Mouse (Mus musculus): ENCODE data around the gene Uchl5. TPM values are rescaled to one million over a fixed set of nuclear protein-coding genes. Genes with fewer than 3 reads are reported as not detected.

Gene Uchl5
- total and polyA plus RNA-seq, 2 experiments, result 3.6 to 13.0 TPM

- Histone ChIP-seq H3K27me3 (ENCODE audit: control insufficient read depth, insufficient read depth, low read length) (no peaks in the 10 kb centered on the region), H3K4me3 (ENCODE audit: insufficient read depth, low read depth, low read length) (no peak overlapping the region), H3K4me1 (ENCODE audit: control insufficient read depth, insufficient read depth, low read length) (no peaks in the 10 kb centered on the region), H3K36me3 (ENCODE audit: control insufficient read depth, insufficient read depth, low read length) (peaks cover 6% of the 10 kb centered on the region; the same call in 1 of the 2 replicates), H3K9ac (ENCODE audit: low read depth, low read length) (no peak overlapping the region), H3K79me2 (ENCODE audit: control insufficient read depth, insufficient read depth, low read length) (no peaks in the 10 kb centered on the region), H3K27ac (replicated peaks; ENCODE audit: insufficient read depth, low read depth, low read length) (no peak overlapping the region)
- TF ChIP-seq CTCF (IDR thresholded peaks at IDR 0.05; ENCODE audit: low read depth, low read length) (peak; percentile 91), POLR2A (IDR thresholded peaks at IDR 0.05; ENCODE audit: extremely low read depth, insufficient read depth, low read length) (no peak)
- 42% methylated on average over 7 of the region's 7 CpGs for WGBS
- peak; percentile 17 for DNase-seq (ENCODE audit: extremely low read depth, low read depth, low spot score)
Measured at GRCm38 (mm10) chr1:143813676-143814360, 36.7 kb downstream of the Uchl5 start.

GRCm38 (mm10) chr1:143820096-143820877 is 43.2 kb downstream of the Uchl5 start:
- H3K4me1 ChIP-seq (ENCODE audit: control insufficient read depth, insufficient read depth, low read length), result no peaks in the 10 kb centered on the region
- 86% methylated on average over 2 of the region's 2 CpGs for WGBS
- H3K4me3 ChIP-seq (ENCODE audit: insufficient read depth, low read depth, low read length), result no peak overlapping the region
- no peaks in the 10 kb centered on the region for H3K79me2 ChIP-seq (ENCODE audit: control insufficient read depth, insufficient read depth, low read length)
- no peaks in the 10 kb centered on the region for H3K27me3 ChIP-seq (ENCODE audit: control insufficient read depth, insufficient read depth, low read length)
- no peaks in the 10 kb centered on the region for H3K36me3 ChIP-seq (ENCODE audit: control insufficient read depth, insufficient read depth, low read length)
- TF ChIP-seq CTCF (IDR thresholded peaks at IDR 0.05; ENCODE audit: low read depth, low read length) (no peak), POLR2A (IDR thresholded peaks at IDR 0.05; ENCODE audit: extremely low read depth, insufficient read depth, low read length) (no peak)
- H3K9ac ChIP-seq (ENCODE audit: low read depth, low read length), result no peak overlapping the region
- no peak overlapping the region for H3K27ac ChIP-seq (replicated peaks; ENCODE audit: insufficient read depth, low read depth, low read length)
- DNase-seq (ENCODE audit: extremely low read depth, low read depth, low spot score), result no peak

GRCm38 (mm10) chr1:143822677-143823076 is 45.6 kb downstream of the Uchl5 start:
- peak; percentile 74 for DNase-seq (ENCODE audit: extremely low read depth, low read depth, low spot score)
- TF ChIP-seq CTCF (IDR thresholded peaks at IDR 0.05; ENCODE audit: low read depth, low read length) (no peak), POLR2A (IDR thresholded peaks at IDR 0.05; ENCODE audit: extremely low read depth, insufficient read depth, low read length) (no peak)
- H3K36me3 ChIP-seq (ENCODE audit: control insufficient read depth, insufficient read depth, low read length), result no peaks in the 10 kb centered on the region
- H3K27me3 ChIP-seq (ENCODE audit: control insufficient read depth, insufficient read depth, low read length), result no peaks in the 10 kb centered on the region
- WGBS, result 22% methylated on average over 3 of the region's 3 CpGs
- no peaks in the 10 kb centered on the region for H3K79me2 ChIP-seq (ENCODE audit: control insufficient read depth, insufficient read depth, low read length)
- no peaks in the 10 kb centered on the region for H3K4me1 ChIP-seq (ENCODE audit: control insufficient read depth, insufficient read depth, low read length)
- no peak overlapping the region for H3K27ac ChIP-seq (replicated peaks; ENCODE audit: insufficient read depth, low read depth, low read length)
- no peak overlapping the region for H3K4me3 ChIP-seq (ENCODE audit: insufficient read depth, low read depth, low read length)
- H3K9ac ChIP-seq (ENCODE audit: low read depth, low read length), result no peak overlapping the region

- no peak for TF ChIP-seq CTCF (IDR thresholded peaks at IDR 0.05; ENCODE audit: low read depth, low read length)
- TF ChIP-seq POLR2A (IDR thresholded peaks at IDR 0.05; ENCODE audit: extremely low read depth, insufficient read depth, low read length), result no peak
- H3K79me2 ChIP-seq (ENCODE audit: control insufficient read depth, insufficient read depth, low read length), result no peaks in the 10 kb centered on the region
- DNase-seq (ENCODE audit: extremely low read depth, low read depth, low spot score), result no peak
Measured at GRCm38 (mm10) chr1:143830713-143831112, 53.6 kb downstream of the Uchl5 start.

GRCm38 (mm10) chr1:143836363-143837182 is 59.5 kb downstream of the Uchl5 start:
- Histone ChIP-seq H3K27me3 (ENCODE audit: control insufficient read depth, insufficient read depth, low read length) (no peaks in the 10 kb centered on the region), H3K9ac (ENCODE audit: low read depth, low read length) (no peak overlapping the region), H3K79me2 (ENCODE audit: control insufficient read depth, insufficient read depth, low read length) (no peaks in the 10 kb centered on the region), H3K27ac (replicated peaks; ENCODE audit: insufficient read depth, low read depth, low read length) (no peak overlapping the region), H3K4me1 (ENCODE audit: control insufficient read depth, insufficient read depth, low read length) (no peaks in the 10 kb centered on the region), H3K4me3 (ENCODE audit: insufficient read depth, low read depth, low read length) (no peak overlapping the region), H3K36me3 (ENCODE audit: control insufficient read depth, insufficient read depth, low read length) (no peaks in the 10 kb centered on the region)
- no peak for DNase-seq (ENCODE audit: extremely low read depth, low read depth, low spot score)
- WGBS, result 66% methylated on average over 7 of the region's 7 CpGs
- no peak for TF ChIP-seq CTCF (IDR thresholded peaks at IDR 0.05; ENCODE audit: low read depth, low read length)
- no peak for TF ChIP-seq POLR2A (IDR thresholded peaks at IDR 0.05; ENCODE audit: extremely low read depth, insufficient read depth, low read length)

More at GRCm38 (mm10) chr1:143830713-143831112, 53.6 kb downstream of the Uchl5 start:
- H3K27me3 ChIP-seq (ENCODE audit: control insufficient read depth, insufficient read depth, low read length), result no peaks in the 10 kb centered on the region
- H3K27ac ChIP-seq (replicated peaks; ENCODE audit: insufficient read depth, low read depth, low read length), result no peak overlapping the region
- 85% methylated on average over 3 of the region's 3 CpGs for WGBS
- no peak overlapping the region for H3K9ac ChIP-seq (ENCODE audit: low read depth, low read length)
- no peak overlapping the region for H3K4me3 ChIP-seq (ENCODE audit: insufficient read depth, low read depth, low read length)
- no peaks in the 10 kb centered on the region for H3K36me3 ChIP-seq (ENCODE audit: control insufficient read depth, insufficient read depth, low read length)
- H3K4me1 ChIP-seq (ENCODE audit: control insufficient read depth, insufficient read depth, low read length), result no peaks in the 10 kb centered on the region
